Mouse (Mus musculus): ENCODE results near the gene Abi3bp. TPM values are rescaled to one million over a fixed set of nuclear protein-coding genes. Genes with fewer than 3 reads are reported as not detected.

The Abi3bp gene
- polyA plus RNA-seq, 1 experiment from 2014 or later, result not detected

GRCm38 (mm10) chr16:56686747-56687146, 209.1 kb downstream of the Abi3bp start:
- no peak overlapping the region for H3K4me3 ChIP-seq (ENCODE audit: inconsistent target)
- peaks cover 37% of the 10 kb centered on the region for H3K36me3 ChIP-seq (ENCODE audit: inconsistent target)
- no peak overlapping the region for H3K27ac ChIP-seq
- 90% methylated on average over 5 of the region's 5 CpGs for WGBS (ENCODE audit: missing documents)
- no peaks in the 10 kb centered on the region for H3K79me2 ChIP-seq (ENCODE audit: inconsistent target)

- 86% methylated on average over 7 of the region's 7 CpGs for WGBS (ENCODE audit: missing documents)
- H3K36me3 ChIP-seq (ENCODE audit: inconsistent target), result peaks cover 64% of the 10 kb centered on the region
- H3K4me3 ChIP-seq (ENCODE audit: inconsistent target), result no peak overlapping the region
- no peaks in the 10 kb centered on the region for H3K79me2 ChIP-seq (ENCODE audit: inconsistent target)
- H3K27ac ChIP-seq, result no peak overlapping the region
These were observed 213.0 kb downstream of the Abi3bp start for GRCm38 (mm10) chr16:56690715-56691114.

- WGBS (ENCODE audit: missing documents), result 92% methylated on average over 2 of the region's 2 CpGs
- Histone ChIP-seq H3K36me3 (ENCODE audit: inconsistent target) (peaks cover 88% of the 10 kb centered on the region), H3K79me2 (ENCODE audit: inconsistent target) (peaks cover 14% of the 10 kb centered on the region; the same call in 1 of the 2 replicates), H3K27ac (no peak overlapping the region), H3K4me3 (ENCODE audit: inconsistent target) (no peak overlapping the region)
These were observed 218.8 kb downstream of the Abi3bp start for GRCm38 (mm10) chr16:56696448-56696847.

GRCm38 (mm10) chr16:56700898-56701297, 223.2 kb downstream of the Abi3bp start:
- no peak overlapping the region for H3K27ac ChIP-seq
- H3K79me2 ChIP-seq (ENCODE audit: inconsistent target), result peaks cover 42% of the 10 kb centered on the region; the same call in 1 of the 2 replicates
- WGBS (ENCODE audit: missing documents), result 97% methylated on average over 3 of the region's 3 CpGs
- H3K36me3 ChIP-seq (ENCODE audit: inconsistent target), result peaks cover 66% of the 10 kb centered on the region
- no peak overlapping the region for H3K4me3 ChIP-seq (ENCODE audit: inconsistent target)

GRCm38 (mm10) chr16:56705731-56706130, 228.1 kb downstream of the Abi3bp start:
- Histone ChIP-seq H3K27ac (no peak overlapping the region), H3K36me3 (ENCODE audit: inconsistent target) (peaks cover 52% of the 10 kb centered on the region), H3K4me3 (ENCODE audit: inconsistent target) (no peak overlapping the region), H3K79me2 (ENCODE audit: inconsistent target) (peaks cover 80% of the 10 kb centered on the region; the same call in 1 of the 2 replicates)
- WGBS (ENCODE audit: missing documents), result 80% methylated on average over 3 of the region's 3 CpGs

- 97% methylated on average over 3 of the region's 3 CpGs for WGBS (ENCODE audit: missing documents)
- Histone ChIP-seq H3K27ac (no peak overlapping the region), H3K36me3 (ENCODE audit: inconsistent target) (peaks cover 46% of the 10 kb centered on the region)
These were observed 232.4 kb downstream of the Abi3bp start for GRCm38 (mm10) chr16:56710071-56710470.

GRCm38 (mm10) chr16:56715608-56716007, 237.9 kb downstream of the Abi3bp start:
- 15% methylated on average over 3 of the region's 3 CpGs for WGBS (ENCODE audit: missing documents)
- H3K27ac ChIP-seq, result no peak overlapping the region
- H3K4me3 ChIP-seq (ENCODE audit: inconsistent target), result peak overlapping the region; percentile 93

More at GRCm38 (mm10) chr16:56710071-56710470, 232.4 kb downstream of the Abi3bp start:
- no peak overlapping the region for H3K4me3 ChIP-seq (ENCODE audit: inconsistent target)
- H3K79me2 ChIP-seq (ENCODE audit: inconsistent target), result peaks cover 100% of the 10 kb centered on the region

GRCm38 (mm10) chr16:56716557-56717179, 239.0 kb downstream of the Abi3bp start:
- Histone ChIP-seq H3K36me3 (ENCODE audit: inconsistent target) (peaks cover 10% of the 10 kb centered on the region; the same call in 1 of the 2 replicates), H3K79me2 (ENCODE audit: inconsistent target) (peaks cover 51% of the 10 kb centered on the region), H3K4me3 (ENCODE audit: inconsistent target) (peak overlapping the region; percentile 93), H3K27ac (peak overlapping the region; percentile 68)
- under 1% methylated on average over 28 of the region's 38 CpGs for WGBS (ENCODE audit: missing documents)

More at GRCm38 (mm10) chr16:56715608-56716007, 237.9 kb downstream of the Abi3bp start:
- peaks cover 62% of the 10 kb centered on the region for H3K79me2 ChIP-seq (ENCODE audit: inconsistent target)
- H3K36me3 ChIP-seq (ENCODE audit: inconsistent target), result peaks cover 16% of the 10 kb centered on the region; the same call in 1 of the 2 replicates

GRCm38 (mm10) chr16:56717224-56718200, 239.8 kb downstream of the Abi3bp start, which contains the start of gene Tfg:
TSS of gene Tfg (minus strand) at chr16:56717450.
- Histone ChIP-seq H3K36me3 (ENCODE audit: inconsistent target) (peaks cover 5% of the 10 kb centered on the region; the same call in 1 of the 2 replicates), H3K27ac (peak within 1 kb of the TSS; percentile 68), H3K79me2 (ENCODE audit: inconsistent target) (peaks cover 43% of the 10 kb centered on the region), H3K4me3 (ENCODE audit: inconsistent target) (peak within 1 kb of the TSS; percentile 93)
- 1% methylated on average over 60 of the region's 62 CpGs for WGBS (ENCODE audit: missing documents)

GRCm38 (mm10) chr16:56719031-56719430, 241.4 kb downstream of the Abi3bp start:
- H3K36me3 ChIP-seq (ENCODE audit: inconsistent target), result no peaks in the 10 kb centered on the region
- H3K27ac ChIP-seq, result no peak overlapping the region
- no peak overlapping the region for H3K4me3 ChIP-seq (ENCODE audit: inconsistent target)
- peaks cover 27% of the 10 kb centered on the region for H3K79me2 ChIP-seq (ENCODE audit: inconsistent target)

GRCm38 (mm10) chr16:56722357-56722756, 244.7 kb downstream of the Abi3bp start:
- Histone ChIP-seq H3K79me2 (ENCODE audit: inconsistent target) (no peaks in the 10 kb centered on the region), H3K27ac (no peak overlapping the region), H3K4me3 (ENCODE audit: inconsistent target) (no peak overlapping the region), H3K36me3 (ENCODE audit: inconsistent target) (no peaks in the 10 kb centered on the region)
- 98% methylated on average over 4 of the region's 4 CpGs for WGBS (ENCODE audit: missing documents)

GRCm38 (mm10) chr16:56724927-56725326, 247.2 kb downstream of the Abi3bp start:
- Histone ChIP-seq H3K36me3 (ENCODE audit: inconsistent target) (no peaks in the 10 kb centered on the region), H3K4me3 (ENCODE audit: inconsistent target) (no peak overlapping the region), H3K79me2 (ENCODE audit: inconsistent target) (no peaks in the 10 kb centered on the region), H3K27ac (no peak overlapping the region)
- 95% methylated on average over 10 of the region's 10 CpGs for WGBS (ENCODE audit: missing documents)

GRCm38 (mm10) chr16:56729060-56729459, 251.4 kb downstream of the Abi3bp start:
- no peaks in the 10 kb centered on the region for H3K79me2 ChIP-seq (ENCODE audit: inconsistent target)
- no peak overlapping the region for H3K4me3 ChIP-seq (ENCODE audit: inconsistent target)
- WGBS (ENCODE audit: missing documents), result 25% methylated on average over 1 of the region's 1 CpGs
- H3K27ac ChIP-seq, result no peak overlapping the region
- no peaks in the 10 kb centered on the region for H3K36me3 ChIP-seq (ENCODE audit: inconsistent target)
